Mouse (Mus musculus) liver, adult 2 months (tissue): ENCODE results near the gene Prr7. TPM values are rescaled to one million over a fixed set of nuclear protein-coding genes. Genes with fewer than 3 reads are reported as not detected.

Experiments
- DNase-seq: peaks from one replicate; pipeline ENCODE4 v3.0.0-alpha.2; 2011; ENCODE audit warnings: low read depth, low spot score; ENCODE audit errors: extremely low read depth
- H3K27ac ChIP-seq: fragments of 200-500 bp; replicated peaks from 2 replicates; pipeline ENCODE4 v1.5.1; 2012; ENCODE audit warnings: low read depth, mild to moderate bottlenecking, control low read depth, inconsistent platforms, low read length; ENCODE audit not compliant: insufficient read depth
- H3K27me3 ChIP-seq: fragments of 200-500 bp; 2 replicates; pipeline ENCODE4 v1.6.1; 2012; ENCODE audit warnings: mild to moderate bottlenecking, moderate library complexity, low read length, inconsistent platforms; ENCODE audit not compliant: control insufficient read depth, insufficient read depth
- H3K36me3 ChIP-seq: fragments of 200-500 bp; 2 replicates; pipeline ENCODE4 v1.6.1; 2012; ENCODE audit warnings: low read length, inconsistent platforms; ENCODE audit not compliant: control insufficient read depth, insufficient read depth
- H3K4me1 ChIP-seq: fragments of 200-500 bp; 2 replicates; pipeline ENCODE4 v1.6.1; 2011; ENCODE audit warnings: low read length; ENCODE audit not compliant: control insufficient read depth, insufficient read depth
- H3K4me3 ChIP-seq: fragments of 200-500 bp; 2 replicates; pipeline ENCODE4 v1.5.1; 2011; ENCODE audit warnings: low read depth, mild to moderate bottlenecking, control low read depth, low read length, moderate library complexity; ENCODE audit not compliant: insufficient read depth
- H3K79me2 ChIP-seq: fragments of 200-500 bp; 2 replicates; pipeline ENCODE4 v1.6.1; 2012; ENCODE audit warnings: inconsistent platforms, mild to moderate bottlenecking, low read length, moderate library complexity; ENCODE audit not compliant: control insufficient read depth, insufficient read depth
- H3K9ac ChIP-seq: fragments of 200-500 bp; 2 replicates; pipeline ENCODE4 v1.6.1; 2012; ENCODE audit warnings: low read depth, mild to moderate bottlenecking, control low read depth, inconsistent platforms, low read length
- CTCF ChIP-seq: fragments of 200-500 bp; IDR thresholded peaks from 2 replicates; pipeline ENCODE4 v1.5.1; 2011; ENCODE audit warnings: low read depth, low read length, control low read depth
- POLR2A ChIP-seq: fragments of 200-500 bp; IDR thresholded peaks from 2 replicates; pipeline ENCODE4 v1.6.1; 2011; ENCODE audit warnings: low read length, control low read depth; ENCODE audit not compliant: insufficient read depth; ENCODE audit errors: extremely low read depth
- WGBS: fragments of 180-500 bp; shearing (Covaris S2); methylation state at CpG from one replicate; pipeline ENCODE4 v1.1.7; 2018; 5-methylcytosine and 5-hydroxymethylcytosine counted together
- polyA plus RNA-seq: library from polyadenylated mRNA; depleted of rRNA; stranded (reverse); fragments of >200 nt; gene quantifications from 2 replicates; pipeline ENCODE4 v1.2.3, GENCODE M21; 2012
- total RNA-seq: library from RNA; depleted of rRNA; stranded (reverse); fragments of >200 nt; gene quantifications from 2 replicates; pipeline ENCODE4 v1.2.3, GENCODE M21; 2014

Gene Prr7
- total and polyA plus RNA-seq, 2 experiments = 0.31 TPM; not detected in 1

GRCm38 (mm10) chr13:55484520-55485088 lies 20.5 kb downstream of the Prr7 start:
- 61% methylated on average over 7 of the region's 7 CpGs for WGBS
- no peak for TF ChIP-seq POLR2A
- no peak for TF ChIP-seq CTCF
- no peak overlapping the region for H3K4me3 ChIP-seq
- DNase-seq = no peak
- no peak overlapping the region for H3K9ac ChIP-seq
- H3K4me1 ChIP-seq = no peaks in the 10 kb centered on the region; the same call in 1 of the 2 replicates
- H3K79me2 ChIP-seq = no peaks in the 10 kb centered on the region
- H3K36me3 ChIP-seq = no peaks in the 10 kb centered on the region
- no peak overlapping the region for H3K27ac ChIP-seq
- H3K27me3 ChIP-seq = peaks cover 4% of the 10 kb centered on the region; the same call in 1 of the 2 replicates

GRCm38 (mm10) chr13:55486029-55486794 lies 22.1 kb downstream of the Prr7 start:
- peaks cover 4% of the 10 kb centered on the region; the same call in 1 of the 2 replicates for H3K27me3 ChIP-seq

GRCm38 (mm10) chr13:55486916-55487577 lies 23.0 kb downstream of the Prr7 start:
- DNase-seq = no peak
- Histone ChIP-seq H3K27ac (no peak overlapping the region), H3K79me2 (no peaks in the 10 kb centered on the region), H3K9ac (peak overlapping the region; percentile 68), H3K4me3 (peak overlapping the region; percentile 69), H3K36me3 (no peaks in the 10 kb centered on the region), H3K4me1 (no peaks in the 10 kb centered on the region; the same call in 1 of the 2 replicates), H3K27me3 (peaks cover 4% of the 10 kb centered on the region; the same call in 1 of the 2 replicates)
- no peak for TF ChIP-seq POLR2A
- no peak for TF ChIP-seq CTCF
- 6% methylated on average over 29 of the region's 29 CpGs for WGBS

More at GRCm38 (mm10) chr13:55486029-55486794, 22.1 kb downstream of the Prr7 start:
- Histone ChIP-seq H3K79me2 (no peaks in the 10 kb centered on the region), H3K36me3 (no peaks in the 10 kb centered on the region), H3K4me3 (no peak overlapping the region), H3K27ac (no peak overlapping the region), H3K4me1 (no peaks in the 10 kb centered on the region; the same call in 1 of the 2 replicates), H3K9ac (no peak overlapping the region)
- no peak for DNase-seq
- 64% methylated on average over 14 of the region's 14 CpGs for WGBS
- TF ChIP-seq CTCF (no peak), POLR2A (no peak)

GRCm38 (mm10) chr13:55487578-55488498 lies 23.8 kb downstream of the Prr7 start, which contains the start of gene Dbn1:
Gene Dbn1 (minus strand): TSS chr13:55488111.
- Histone ChIP-seq H3K4me3 (peak within 1 kb of the TSS; percentile 69), H3K4me1 (no peaks in the 10 kb centered on the region; the same call in 1 of the 2 replicates), H3K36me3 (no peaks in the 10 kb centered on the region), H3K9ac (peak within 1 kb of the TSS; percentile 75), H3K79me2 (no peaks in the 10 kb centered on the region), H3K27me3 (peaks cover 4% of the 10 kb centered on the region; the same call in 1 of the 2 replicates), H3K27ac (no peak within 1 kb of the TSS)
- TF ChIP-seq CTCF = no peak
- TF ChIP-seq POLR2A = no peak
- DNase-seq = no peak
- WGBS = 5% methylated on average over 64 of the region's 83 CpGs

GRCm38 (mm10) chr13:55494257-55494656 lies 30.2 kb downstream of the Prr7 start:
- no peak for TF ChIP-seq POLR2A
- no peak overlapping the region for H3K4me3 ChIP-seq
- H3K79me2 ChIP-seq = no peaks in the 10 kb centered on the region
- H3K9ac ChIP-seq = no peak overlapping the region
- WGBS = 60% methylated on average over 2 of the region's 2 CpGs
- H3K27me3 ChIP-seq = no peaks in the 10 kb centered on the region
- no peaks in the 10 kb centered on the region for H3K36me3 ChIP-seq
- no peak overlapping the region for H3K27ac ChIP-seq
- peaks cover 3% of the 10 kb centered on the region for H3K4me1 ChIP-seq
- no peak for DNase-seq
